Mouse (Mus musculus): ENCODE results near the gene Ssx2ip.
"Not testable (repeated sequence)": the region's sequence is repeated elsewhere in the genome, so short reads cannot be mapped to it uniquely, and the experiment has no call there.

Ssx2ip gene

GRCm38 (mm10) chr3:146403770-146404169 lies 672 bp upstream of the Ssx2ip start:
- no peak for DNase-seq (ENCODE audit: low spot score)

GRCm38 (mm10) chr3:146405213-146406006 lies 968 bp downstream of the Ssx2ip start:
- DNase-seq (ENCODE audit: low spot score): peak; percentile 25

GRCm38 (mm10) chr3:146406007-146406341 lies 1.5 kb downstream of the Ssx2ip start:
- DNase-seq (ENCODE audit: low spot score): no peak

GRCm38 (mm10) chr3:146407086-146407721 lies 2.8 kb downstream of the Ssx2ip start:
- no peak for DNase-seq (ENCODE audit: low spot score)

- no peak for DNase-seq (ENCODE audit: low spot score)
These were observed 5.7 kb downstream of the Ssx2ip start for GRCm38 (mm10) chr3:146410114-146410513.

GRCm38 (mm10) chr3:146412008-146412407 lies 7.6 kb downstream of the Ssx2ip start:
- DNase-seq (ENCODE audit: low spot score): no peak

GRCm38 (mm10) chr3:146412480-146412879 lies 8.0 kb downstream of the Ssx2ip start:
- no peak for DNase-seq (ENCODE audit: low spot score)

- DNase-seq (ENCODE audit: low spot score): no peak
These were observed 8.6 kb downstream of the Ssx2ip start for GRCm38 (mm10) chr3:146413016-146413415.

- DNase-seq (ENCODE audit: low spot score): no peak
These were observed 9.6 kb downstream of the Ssx2ip start for GRCm38 (mm10) chr3:146413992-146414391.

GRCm38 (mm10) chr3:146414555-146414954 lies 10.1 kb downstream of the Ssx2ip start:
- DNase-seq (ENCODE audit: low spot score): no peak

- DNase-seq (ENCODE audit: low spot score): no peak
These were observed 13.4 kb downstream of the Ssx2ip start for GRCm38 (mm10) chr3:146417873-146418272.

GRCm38 (mm10) chr3:146418901-146419300 lies 14.5 kb downstream of the Ssx2ip start:
- no peak for DNase-seq (ENCODE audit: low spot score)

- DNase-seq (ENCODE audit: low spot score): no peak
These were observed 15.1 kb downstream of the Ssx2ip start for GRCm38 (mm10) chr3:146419534-146419933.

GRCm38 (mm10) chr3:146419992-146420537 lies 15.6 kb downstream of the Ssx2ip start:
- DNase-seq (ENCODE audit: low spot score): no peak

GRCm38 (mm10) chr3:146421787-146422186 lies 17.3 kb downstream of the Ssx2ip start:
- DNase-seq (ENCODE audit: low spot score): no peak

- no peak for DNase-seq (ENCODE audit: low spot score)
These were observed 19.3 kb downstream of the Ssx2ip start for GRCm38 (mm10) chr3:146423710-146424109.

- no peak for DNase-seq (ENCODE audit: low spot score)
These were observed 20.0 kb downstream of the Ssx2ip start for GRCm38 (mm10) chr3:146424306-146424900.

GRCm38 (mm10) chr3:146425902-146426301 lies 21.5 kb downstream of the Ssx2ip start:
- no peak for DNase-seq (ENCODE audit: low spot score)

- no peak for DNase-seq (ENCODE audit: low spot score)
These were observed 22.0 kb downstream of the Ssx2ip start for GRCm38 (mm10) chr3:146426489-146426888.

GRCm38 (mm10) chr3:146433063-146433462 lies 28.6 kb downstream of the Ssx2ip start:
- DNase-seq (ENCODE audit: low spot score): not testable (repeated sequence)

GRCm38 (mm10) chr3:146433681-146434350 lies 29.4 kb downstream of the Ssx2ip start:
- DNase-seq (ENCODE audit: low spot score): no peak

- no peak for DNase-seq (ENCODE audit: low spot score)
These were observed 30.2 kb downstream of the Ssx2ip start for GRCm38 (mm10) chr3:146434686-146435085.

All from spleen, adult 12 weeks (tissue).